Mouse (Mus musculus) heart, embryonic 13.5 days (tissue): ENCODE results near the gene Zkscan16. TPM values are rescaled to one million over a fixed set of nuclear protein-coding genes. Genes with fewer than 3 reads are reported as not detected.

Source experiments
- ATAC-seq: fragments of 200-750 bp; cut with Nextera tagmentation; 2 replicates; pipeline ENCODE4 v1.8.0; 2017; ENCODE audit warnings: moderate TSS enrichment; ENCODE audit not compliant: insufficient number of reproducible peaks, low FRiP score, low TSS enrichment; ENCODE audit errors: extremely low read depth
- H3K27ac ChIP-seq: fragments of 300-500 bp; sonication (generic); replicated peaks from 2 replicates; pipeline ENCODE4 v1.5.1; 2015; ENCODE audit warnings: moderate library complexity, mild to moderate bottlenecking, inconsistent platforms
- H3K27me3 ChIP-seq: fragments of 300-500 bp; sonication (generic); replicated peaks from 2 replicates; pipeline ENCODE4 v1.6.1; 2015; ENCODE audit warnings: mild to moderate bottlenecking, inconsistent platforms
- H3K36me3 ChIP-seq: fragments of 300-500 bp; sonication (generic); 2 replicates; pipeline ENCODE4 v1.6.1; 2015; ENCODE audit warnings: mild to moderate bottlenecking, inconsistent platforms
- H3K4me1 ChIP-seq: fragments of 300-500 bp; sonication (generic); 2 replicates; pipeline ENCODE4 v1.6.1; 2015; ENCODE audit warnings: inconsistent platforms
- H3K4me2 ChIP-seq: fragments of 300-500 bp; sonication (generic); 2 replicates; pipeline ENCODE4 v1.6.1; 2015; ENCODE audit warnings: inconsistent platforms, mild to moderate bottlenecking, moderate library complexity
- H3K4me3 ChIP-seq: fragments of 300-500 bp; sonication (generic); 2 replicates; pipeline ENCODE4 v1.5.1; 2015; ENCODE audit warnings: moderate library complexity, mild to moderate bottlenecking, inconsistent platforms
- H3K9ac ChIP-seq: fragments of 300-500 bp; sonication (generic); 2 replicates; pipeline ENCODE4 v1.6.1; 2015; ENCODE audit warnings: inconsistent platforms, mild to moderate bottlenecking, moderate library complexity
- H3K9me3 ChIP-seq: fragments of 300-500 bp; sonication (generic); 2 replicates; pipeline ENCODE4 v1.6.1; 2016; ENCODE audit warnings: inconsistent platforms
- WGBS: fragments of 180-500 bp; shearing (Covaris S2); methylation state at CpG from one replicate; pipeline ENCODE4 v1.1.7; 2015; ENCODE audit warnings: mixed read lengths; 5-methylcytosine and 5-hydroxymethylcytosine counted together
- polyA plus RNA-seq: library from polyadenylated mRNA; unstranded; fragments of >200 nt; fragmentation: Nextera tagmentation; extraction: Ambion mirVana; gene quantifications from 2 replicates; pipeline ENCODE4 v1.2.1, GENCODE M21; 2015

Gene Zkscan16
- polyA plus RNA-seq, 1 experiment from 2014 or later = 0.35 TPM

DNA sequence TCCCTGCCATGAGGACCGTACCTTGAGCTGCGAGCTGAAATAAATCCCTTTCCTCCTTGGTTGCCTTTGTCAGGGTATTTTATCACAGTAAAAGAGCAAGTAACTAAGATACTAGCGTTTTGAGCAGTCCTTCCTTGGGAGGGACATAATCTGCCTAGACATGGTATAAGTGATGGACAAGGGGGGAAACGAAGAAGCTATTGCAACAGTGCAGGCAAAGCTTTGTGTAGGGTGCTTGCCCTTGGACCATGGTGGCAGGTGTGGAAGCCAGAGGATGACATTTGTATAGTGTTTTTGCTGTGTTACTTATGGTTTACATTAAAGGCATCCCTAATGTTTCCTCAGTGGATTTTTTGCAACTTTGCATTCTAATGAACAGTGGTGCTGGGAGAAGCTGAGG, 486 bp upstream of the Zkscan16 start:
- H3K36me3 ChIP-seq = no peaks in the 10 kb centered on the region
- H3K9ac ChIP-seq = peak overlapping the region; percentile 82
- WGBS = 71% methylated on average over 4 of the region's 4 CpGs
- H3K9me3 ChIP-seq = no peaks in the 10 kb centered on the region
- no peak for ATAC-seq
- H3K4me2 ChIP-seq = peak overlapping the region; percentile 78
- no peak overlapping the region for H3K27ac ChIP-seq
- peaks cover 20% of the 10 kb centered on the region for H3K27me3 ChIP-seq
- peak overlapping the region; percentile 73 for H3K4me3 ChIP-seq
- H3K4me1 ChIP-seq = peaks cover 8% of the 10 kb centered on the region; the same call in 1 of the 2 replicates

DNA sequence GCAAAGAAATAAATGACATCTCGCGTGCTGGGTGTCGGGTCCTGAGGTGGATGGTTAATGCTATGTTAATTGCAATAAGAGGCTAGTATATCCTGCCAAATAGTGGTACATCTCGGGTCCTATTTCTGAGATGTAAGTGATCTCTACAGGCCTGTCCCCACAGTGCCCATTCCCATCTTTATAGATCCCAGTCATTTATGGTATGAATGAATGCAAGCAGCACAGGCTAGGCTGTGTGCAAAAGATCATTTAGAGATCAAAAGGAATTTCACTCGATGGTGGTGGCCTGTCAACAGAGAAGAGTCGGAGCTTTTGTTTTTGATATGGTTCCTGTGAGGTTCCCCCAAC, 752 bp downstream of the Zkscan16 start:
- Histone ChIP-seq H3K9me3 (no peaks in the 10 kb centered on the region), H3K9ac (peak overlapping the region; percentile 82), H3K27ac (no peak overlapping the region), H3K4me1 (peaks cover 8% of the 10 kb centered on the region; the same call in 1 of the 2 replicates), H3K27me3 (peaks cover 20% of the 10 kb centered on the region), H3K4me2 (peak overlapping the region; percentile 78), H3K36me3 (no peaks in the 10 kb centered on the region), H3K4me3 (peak overlapping the region; percentile 73)
- WGBS = 20% methylated on average over 6 of the region's 6 CpGs
- no peak for ATAC-seq

DNA sequence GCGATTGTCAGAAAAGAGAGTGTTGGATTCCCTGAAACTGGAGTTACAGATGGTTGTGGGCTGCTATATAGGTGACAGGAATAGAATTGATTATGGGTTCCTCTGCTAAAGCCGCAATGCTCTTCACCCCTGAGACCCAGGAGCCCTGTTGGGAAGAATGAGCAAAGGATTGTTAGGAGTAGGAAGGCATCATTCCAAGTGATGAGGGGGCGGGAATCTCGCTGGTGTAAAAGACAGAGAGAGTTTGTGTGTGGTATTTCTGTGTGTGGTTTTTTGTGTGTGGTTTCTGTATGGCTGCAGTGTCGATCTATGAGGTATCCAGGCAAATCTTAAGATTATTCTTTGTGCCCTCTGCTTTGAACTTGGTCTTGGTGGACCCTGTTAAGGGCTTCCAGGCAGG, 1.3 kb downstream of the Zkscan16 start:
- Histone ChIP-seq H3K9ac (no peak overlapping the region), H3K27ac (no peak overlapping the region), H3K4me1 (peaks cover 8% of the 10 kb centered on the region; the same call in 1 of the 2 replicates), H3K27me3 (peaks cover 20% of the 10 kb centered on the region), H3K4me3 (no peak overlapping the region), H3K36me3 (no peaks in the 10 kb centered on the region), H3K4me2 (no peak overlapping the region), H3K9me3 (no peaks in the 10 kb centered on the region)
- no peak for ATAC-seq
- 54% methylated on average over 5 of the region's 5 CpGs for WGBS

DNA sequence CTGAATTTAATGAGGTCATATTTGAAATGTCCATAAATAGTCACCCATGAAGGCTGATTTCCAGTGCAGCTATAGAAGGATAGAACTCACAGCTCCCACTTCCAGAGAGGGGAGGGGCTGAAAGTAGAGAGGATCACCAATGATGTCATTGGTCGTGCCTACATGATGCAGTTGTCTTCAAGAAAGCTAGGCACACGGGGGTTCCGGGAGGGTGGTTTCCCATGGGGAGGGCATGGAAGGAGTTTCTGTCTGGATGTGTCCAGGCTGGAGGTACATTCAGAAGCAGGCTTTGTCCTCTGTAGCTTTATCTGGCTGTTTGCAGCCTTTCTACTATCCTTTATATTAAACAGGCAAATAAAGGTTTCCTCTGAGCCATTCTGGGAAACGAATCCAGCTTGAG, 5.0 kb downstream of the Zkscan16 start:
- peaks cover 5% of the 10 kb centered on the region; the same call in 1 of the 2 replicates for H3K4me1 ChIP-seq
- WGBS = 74% methylated on average over 4 of the region's 4 CpGs

GRCm38 (mm10) chr4:58952630-58953029, 9.2 kb downstream of the Zkscan16 start:
- H3K4me3 ChIP-seq = no peak overlapping the region
- H3K4me1 ChIP-seq = no peaks in the 10 kb centered on the region
- H3K9me3 ChIP-seq = no peaks in the 10 kb centered on the region
- no peak overlapping the region for H3K27ac ChIP-seq
- H3K27me3 ChIP-seq = no peaks in the 10 kb centered on the region
- no peak overlapping the region for H3K4me2 ChIP-seq
- H3K36me3 ChIP-seq = 0 out of 2 replicates have a peak, but pooled peaks cover 10% of the 10 kb centered on the region
- no peak overlapping the region for H3K9ac ChIP-seq
- no peak for ATAC-seq
- WGBS = 85% methylated on average over 11 of the region's 11 CpGs

More for the DNA sequence above, 5.0 kb downstream of the Zkscan16 start:
- Histone ChIP-seq H3K36me3 (no peaks in the 10 kb centered on the region), H3K27ac (no peak overlapping the region), H3K27me3 (peaks cover 20% of the 10 kb centered on the region), H3K4me3 (no peak overlapping the region), H3K9ac (no peak overlapping the region), H3K9me3 (no peaks in the 10 kb centered on the region), H3K4me2 (no peak overlapping the region)
- no peak for ATAC-seq

GRCm38 (mm10) chr4:58961719-58962118, 18.3 kb downstream of the Zkscan16 start:
- 85% methylated on average over 15 of the region's 15 CpGs for WGBS
- Histone ChIP-seq H3K36me3 (0 out of 2 replicates have a peak, but pooled peaks cover 8% of the 10 kb centered on the region), H3K9me3 (no peaks in the 10 kb centered on the region), H3K27ac (no peak overlapping the region), H3K4me3 (no peak overlapping the region), H3K9ac (no peak overlapping the region), H3K4me2 (no peak overlapping the region), H3K27me3 (no peaks in the 10 kb centered on the region), H3K4me1 (no peaks in the 10 kb centered on the region)
- ATAC-seq = no peak

DNA sequence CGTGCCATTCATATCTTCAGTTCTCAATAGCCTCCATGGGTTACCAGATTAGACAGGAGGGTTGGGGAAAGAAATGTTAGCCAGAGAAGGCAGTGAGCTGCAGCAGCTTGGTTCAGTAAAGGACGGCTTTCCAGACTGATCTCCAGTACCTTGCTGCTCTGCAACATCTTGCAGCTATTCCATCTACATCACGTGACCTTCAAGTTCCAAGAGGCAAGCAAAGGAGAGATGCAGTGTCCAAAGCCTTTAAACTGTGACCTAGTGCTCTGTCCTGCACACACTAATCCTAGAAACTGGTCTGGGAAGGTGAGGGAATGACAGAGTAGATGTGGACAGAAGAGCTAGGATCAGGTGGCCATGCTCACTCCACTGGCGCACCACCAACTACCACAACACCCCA, 19.8 kb downstream of the Zkscan16 start:
- Histone ChIP-seq H3K9me3 (no peaks in the 10 kb centered on the region), H3K27me3 (no peaks in the 10 kb centered on the region), H3K9ac (no peak overlapping the region), H3K4me2 (no peak overlapping the region), H3K4me1 (no peaks in the 10 kb centered on the region), H3K36me3 (no peaks in the 10 kb centered on the region), H3K27ac (no peak overlapping the region), H3K4me3 (no peak overlapping the region)
- WGBS = 74% methylated on average over 4 of the region's 4 CpGs
- no peak for ATAC-seq

- 78% methylated on average over 1 of the region's 1 CpGs for WGBS
- H3K9me3 ChIP-seq = no peaks in the 10 kb centered on the region
- no peak overlapping the region for H3K4me2 ChIP-seq
- H3K4me1 ChIP-seq = no peaks in the 10 kb centered on the region
- no peak overlapping the region for H3K9ac ChIP-seq
- H3K27me3 ChIP-seq = no peaks in the 10 kb centered on the region
- H3K36me3 ChIP-seq = no peaks in the 10 kb centered on the region
- H3K27ac ChIP-seq = no peak overlapping the region
- H3K4me3 ChIP-seq = no peak overlapping the region
- no peak for ATAC-seq
Observed at GRCm38 (mm10) chr4:58965136-58965535, 21.7 kb downstream of the Zkscan16 start.

DNA sequence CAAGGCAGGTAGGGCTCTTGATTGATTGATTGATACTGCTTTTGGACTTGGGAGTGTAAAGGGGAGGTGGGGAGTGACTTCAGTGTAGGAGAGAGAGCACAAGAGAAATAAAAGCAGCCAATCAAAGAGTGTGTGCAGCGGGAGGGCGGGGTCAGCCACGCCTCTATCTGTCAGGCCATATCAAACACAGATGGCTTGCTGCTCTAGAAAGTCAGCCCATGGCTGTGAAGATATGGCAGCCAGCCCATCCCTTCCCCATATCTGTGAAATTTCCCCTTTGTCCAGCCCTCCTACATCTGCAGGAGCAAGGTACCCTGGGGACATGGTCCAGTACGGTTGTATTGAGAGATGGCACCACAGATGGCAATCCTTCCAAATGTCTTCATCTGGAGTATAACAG, 27.2 kb downstream of the Zkscan16 start:
- Histone ChIP-seq H3K4me2 (no peak overlapping the region), H3K27ac (no peak overlapping the region), H3K4me3 (no peak overlapping the region), H3K9me3 (no peaks in the 10 kb centered on the region), H3K4me1 (no peaks in the 10 kb centered on the region), H3K27me3 (no peaks in the 10 kb centered on the region), H3K36me3 (peaks cover 8% of the 10 kb centered on the region), H3K9ac (no peak overlapping the region)
- no peak for ATAC-seq
- 72% methylated on average over 4 of the region's 4 CpGs for WGBS

- Histone ChIP-seq H3K36me3 (peaks cover 13% of the 10 kb centered on the region), H3K9ac (no peak overlapping the region), H3K4me1 (no peaks in the 10 kb centered on the region), H3K4me2 (no peak overlapping the region), H3K27ac (no peak overlapping the region), H3K27me3 (no peaks in the 10 kb centered on the region), H3K9me3 (no peaks in the 10 kb centered on the region), H3K4me3 (no peak overlapping the region)
- 71% methylated on average over 5 of the region's 5 CpGs for WGBS
- no peak for ATAC-seq
Observed at GRCm38 (mm10) chr4:58975711-58976110, 32.3 kb downstream of the Zkscan16 start.

DNA sequence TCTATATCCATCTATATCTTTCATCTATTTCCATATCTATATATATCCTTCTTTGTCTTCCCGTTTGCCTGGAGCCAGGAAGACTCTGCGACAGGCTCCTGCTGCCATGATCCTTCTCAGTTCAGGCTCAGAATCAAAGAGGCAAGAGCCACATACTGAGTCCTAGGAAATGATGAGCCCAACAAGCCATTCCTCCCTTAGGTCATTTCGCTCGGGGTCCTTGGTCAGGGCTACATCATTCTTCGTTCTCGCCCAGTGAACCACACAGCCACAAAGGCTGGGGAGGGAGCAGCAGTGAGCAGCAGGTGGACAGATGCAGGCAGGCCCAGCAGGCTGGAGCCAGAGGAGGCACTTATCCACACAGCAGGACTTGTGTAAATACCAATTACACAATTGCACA, 38.0 kb downstream of the Zkscan16 start:
- Histone ChIP-seq H3K27me3 (no peaks in the 10 kb centered on the region), H3K4me2 (no peak overlapping the region), H3K27ac (no peak overlapping the region), H3K9ac (no peak overlapping the region), H3K4me3 (no peak overlapping the region), H3K9me3 (no peaks in the 10 kb centered on the region), H3K36me3 (0 out of 2 replicates have a peak, but pooled peaks cover 5% of the 10 kb centered on the region), H3K4me1 (no peaks in the 10 kb centered on the region)
- 87% methylated on average over 6 of the region's 6 CpGs for WGBS
- ATAC-seq = no peak

DNA sequence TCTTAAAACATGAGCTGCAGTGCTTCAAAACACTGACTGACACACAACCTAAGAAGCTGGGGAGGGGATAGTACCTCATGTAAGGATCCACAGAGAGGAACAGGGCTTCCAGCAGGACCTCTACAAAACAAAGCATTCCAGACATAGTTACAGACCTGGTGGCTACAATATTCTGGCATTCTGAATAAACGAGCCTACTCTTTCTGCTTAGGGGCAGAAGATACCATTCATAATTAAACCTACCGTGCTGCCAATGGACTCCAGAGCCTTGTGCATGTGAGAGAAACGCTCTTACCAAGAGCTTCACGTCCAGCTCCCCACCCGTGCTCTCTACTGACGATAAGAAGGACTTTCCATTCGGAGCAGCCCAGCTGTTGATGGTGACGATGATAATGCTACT, 39.4 kb downstream of the Zkscan16 start:
- no peaks in the 10 kb centered on the region for H3K9me3 ChIP-seq
- no peak overlapping the region for H3K4me2 ChIP-seq
- H3K4me1 ChIP-seq = peaks cover 7% of the 10 kb centered on the region
- H3K36me3 ChIP-seq = 0 out of 2 replicates have a peak, but pooled peaks cover 5% of the 10 kb centered on the region
- no peaks in the 10 kb centered on the region for H3K27me3 ChIP-seq
- H3K27ac ChIP-seq = no peak overlapping the region
- ATAC-seq = no peak
- H3K9ac ChIP-seq = no peak overlapping the region
- H3K4me3 ChIP-seq = no peak overlapping the region
- 70% methylated on average over 8 of the region's 8 CpGs for WGBS
